Mouse (Mus musculus): ENCODE results near the gene Cchcr1.
A peak's percentile ranks its signal among the peaks of the same experiment; 100 is the strongest.

Cchcr1 gene

DNA sequence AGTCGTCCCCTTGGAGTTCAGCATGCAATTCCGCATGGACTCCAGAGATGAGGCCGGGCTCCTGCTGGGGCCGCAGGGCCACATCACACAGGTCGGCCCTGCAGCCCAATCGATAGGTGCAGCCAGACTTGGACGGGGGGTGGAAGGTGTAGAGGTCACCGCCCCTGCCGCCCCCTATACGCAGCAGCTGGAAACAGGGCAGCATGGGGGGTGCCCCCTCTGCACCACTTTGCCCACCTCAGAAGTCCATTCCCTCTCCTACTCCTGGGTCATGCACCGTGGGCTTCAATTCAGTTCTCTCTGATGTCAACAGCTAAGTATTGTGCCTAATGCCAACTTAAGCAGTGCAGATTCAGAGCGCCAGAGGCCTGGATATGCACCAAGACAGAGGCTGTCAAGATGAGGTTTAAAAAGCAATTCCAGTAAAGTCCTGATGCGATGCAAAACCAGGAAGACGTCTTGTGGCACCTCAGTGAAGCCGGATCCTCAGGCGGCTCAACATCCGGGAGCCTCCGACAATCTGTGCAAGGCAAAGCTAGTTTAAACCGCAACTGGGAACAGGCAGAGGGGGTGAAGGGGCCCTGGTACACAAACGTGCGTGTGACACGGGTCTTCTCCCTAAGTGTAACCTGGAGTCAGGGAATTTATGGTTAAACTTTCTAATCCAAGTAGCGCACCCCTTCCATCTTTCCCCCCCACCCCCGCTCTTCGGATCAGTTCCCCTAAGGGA is 824 bp upstream of the Cchcr1 start:
- peak; percentile 26 for DNase-seq

- no peak for DNase-seq
Measured at GRCm38 (mm10) chr17:35517526-35517925, 626 bp downstream of the Cchcr1 start.

DNA sequence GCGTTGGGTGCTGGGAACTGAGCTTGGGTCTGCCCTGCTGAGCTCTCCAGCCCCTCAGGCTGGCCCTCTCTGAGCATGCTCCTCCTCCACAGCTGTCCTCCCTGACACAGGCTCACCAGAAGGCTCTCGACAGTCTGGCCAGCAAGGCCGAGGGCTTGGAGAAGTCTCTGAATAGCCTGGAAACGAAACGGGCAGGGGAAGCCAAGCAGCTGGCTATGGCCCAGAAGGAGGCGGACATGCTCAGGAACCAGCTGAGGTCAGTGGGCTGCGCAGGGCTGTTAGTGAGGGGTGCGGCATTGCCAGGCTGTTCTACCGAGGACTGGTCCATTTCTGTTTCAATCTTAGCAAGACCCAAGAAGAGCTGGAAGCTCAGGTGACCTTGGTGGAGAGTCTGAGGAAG is 7.5 kb downstream of the Cchcr1 start:
- no peak for DNase-seq

GRCm38 (mm10) chr17:35526644-35527043 is 9.7 kb downstream of the Cchcr1 start:
- no peak for DNase-seq

DNA sequence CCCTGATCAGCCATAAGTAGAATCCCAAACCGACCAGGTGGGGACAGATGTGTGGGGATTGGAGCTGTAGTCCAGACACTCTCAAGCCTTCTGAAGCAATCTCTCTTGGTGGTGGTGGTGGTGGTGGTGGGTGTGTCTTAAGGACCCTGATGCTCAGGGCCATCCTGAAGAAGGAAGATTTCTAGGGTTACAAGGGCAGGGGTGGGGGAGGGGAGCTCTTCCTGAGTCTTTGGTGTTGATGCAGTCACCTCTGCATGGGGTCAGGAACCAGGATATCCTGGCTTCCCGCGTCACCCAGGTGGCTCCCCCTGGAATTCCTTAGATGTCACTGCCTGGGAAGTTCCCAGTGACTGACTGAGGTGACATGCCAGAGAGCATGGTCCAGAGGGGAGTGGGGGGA is 15.5 kb downstream of the Cchcr1 start:
- DNase-seq, result no peak

- DNase-seq, result no peak
Measured at GRCm38 (mm10) chr17:35532901-35533300, 16.0 kb downstream of the Cchcr1 start, which contains the start of gene Psors1c2. Gene Psors1c2 (plus strand): TSS chr17:35533201.

DNA sequence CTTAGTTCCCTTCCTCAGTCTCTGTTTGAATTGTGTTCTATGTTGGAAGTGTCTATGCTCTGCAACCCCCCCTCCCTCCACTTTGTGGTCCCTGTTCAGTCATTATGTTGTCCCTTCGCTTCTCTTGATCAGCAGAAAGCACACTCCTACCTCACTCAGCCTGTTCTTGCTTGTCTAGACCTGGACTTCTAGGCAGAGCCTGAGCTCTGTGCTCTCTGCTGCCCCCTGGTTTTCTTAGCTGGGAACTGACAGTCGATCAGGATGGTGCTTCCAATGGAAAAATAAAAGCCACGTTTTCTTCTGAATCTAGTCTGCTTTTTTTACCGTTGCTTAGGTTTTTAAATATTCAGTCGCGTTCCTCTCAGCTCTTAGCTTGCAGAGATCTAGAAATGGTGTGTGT is 17.4 kb downstream of the Cchcr1 start:
- peak; percentile 81 for DNase-seq

GRCm38 (mm10) chr17:35537421-35537820 is 20.5 kb downstream of the Cchcr1 start:
- DNase-seq, result no peak

GRCm38 (mm10) chr17:35538476-35538875 is 21.6 kb downstream of the Cchcr1 start:
- no peak for DNase-seq

- no peak for DNase-seq
Measured at GRCm38 (mm10) chr17:35539540-35539939, 22.6 kb downstream of the Cchcr1 start.

- no peak for DNase-seq
Measured at GRCm38 (mm10) chr17:35542761-35543411, 26.0 kb downstream of the Cchcr1 start.

DNA sequence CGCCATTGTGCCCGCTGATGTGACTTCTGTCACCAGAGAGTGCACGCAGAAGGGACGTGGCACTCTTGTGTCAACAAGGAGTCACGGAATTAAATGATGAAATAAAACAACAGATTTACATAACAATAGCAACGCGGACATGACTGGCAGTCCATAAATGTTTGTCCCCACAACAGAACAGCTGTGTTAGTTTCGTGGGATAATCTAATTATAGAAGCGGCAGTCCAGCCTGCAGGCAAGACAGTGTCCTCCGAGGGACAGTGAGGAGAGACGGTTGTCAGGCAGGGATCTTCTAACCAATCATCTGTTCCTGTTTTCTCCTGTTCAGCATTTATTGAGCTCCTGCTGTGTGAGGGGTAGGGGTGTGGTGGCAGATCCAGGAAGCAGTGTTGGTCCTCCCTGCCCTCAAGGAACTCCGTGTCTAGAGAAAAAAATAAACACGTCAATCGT is 26.5 kb downstream of the Cchcr1 start:
- DNase-seq, result no peak

- no peak for DNase-seq
Measured at GRCm38 (mm10) chr17:35544001-35544400, 27.1 kb downstream of the Cchcr1 start.

GRCm38 (mm10) chr17:35544680-35545079 is 27.8 kb downstream of the Cchcr1 start:
- peak; percentile 55 for DNase-seq

DNA sequence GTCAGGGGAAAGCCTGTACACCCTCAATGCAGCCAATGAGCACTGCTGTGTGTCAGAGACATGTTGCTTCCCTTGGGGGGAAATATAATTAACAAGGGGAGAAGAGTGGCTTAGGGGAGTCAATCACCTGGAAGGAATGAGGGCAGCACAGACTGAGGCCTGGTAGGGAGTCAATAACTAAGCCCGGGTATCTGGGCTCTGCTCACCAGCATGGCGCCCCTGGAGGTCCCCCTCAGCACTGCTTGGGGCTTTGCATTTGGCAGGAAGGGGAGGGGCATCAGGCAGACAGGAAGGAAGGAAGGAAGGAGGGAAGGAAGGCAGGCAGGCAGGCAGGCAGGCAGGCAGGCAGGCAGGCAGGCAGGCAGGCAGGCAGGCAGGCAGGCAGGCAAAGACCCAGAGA is 30.6 kb downstream of the Cchcr1 start:
- DNase-seq, result no peak

- no peak for DNase-seq
Measured at GRCm38 (mm10) chr17:35548636-35549035, 31.7 kb downstream of the Cchcr1 start.

GRCm38 (mm10) chr17:35549437-35550142 is 32.7 kb downstream of the Cchcr1 start:
- DNase-seq, result peak; percentile 82

- no peak for DNase-seq
Measured at GRCm38 (mm10) chr17:35550143-35550494, 33.2 kb downstream of the Cchcr1 start.

- DNase-seq, result no peak
Measured at GRCm38 (mm10) chr17:35550871-35551270, 34.0 kb downstream of the Cchcr1 start.

- DNase-seq, result no peak
Measured at GRCm38 (mm10) chr17:35551881-35552414, 35.0 kb downstream of the Cchcr1 start, which contains the start of gene Cdsn. Gene Cdsn (plus strand): TSS chr17:35552128.

DNA sequence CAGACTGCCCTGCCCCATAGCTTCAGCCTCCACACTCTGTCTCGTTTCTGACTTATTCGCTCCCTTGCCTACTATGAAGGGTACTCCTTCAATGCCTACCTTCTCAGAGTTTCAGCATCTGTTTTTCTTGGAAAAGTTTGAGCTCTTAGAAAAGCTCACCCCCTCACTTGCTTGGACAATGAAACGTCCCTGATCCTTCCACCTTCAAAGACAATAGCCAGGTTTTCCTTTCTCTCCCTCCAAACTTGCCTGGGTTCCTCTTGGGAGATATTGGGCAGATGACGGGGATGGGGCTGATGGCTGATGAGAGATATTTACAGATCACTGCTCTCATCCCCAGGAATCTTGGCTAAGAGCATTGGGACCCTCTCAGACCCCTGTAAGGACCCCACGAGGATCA is 37.4 kb downstream of the Cchcr1 start:
- DNase-seq, result no peak

GRCm38 (mm10) chr17:35554761-35555397 is 38.0 kb downstream of the Cchcr1 start:
- no peak for DNase-seq

GRCm38 (mm10) chr17:35556186-35556765 is 39.4 kb downstream of the Cchcr1 start:
- DNase-seq, result no peak
